Mouse (Mus musculus): ENCODE measurements around the gene Bves. TPM values are rescaled to one million over a fixed set of nuclear protein-coding genes. Genes with fewer than 3 reads are reported as not detected.
"Not testable (repeated sequence)": the region's sequence is repeated elsewhere in the genome, so short reads cannot be mapped to it uniquely, and the experiment has no call there.

Gene Bves
- total and polyA plus RNA-seq, 3 experiments = 0.02 to 0.17 (median 0.10) TPM

DNA sequence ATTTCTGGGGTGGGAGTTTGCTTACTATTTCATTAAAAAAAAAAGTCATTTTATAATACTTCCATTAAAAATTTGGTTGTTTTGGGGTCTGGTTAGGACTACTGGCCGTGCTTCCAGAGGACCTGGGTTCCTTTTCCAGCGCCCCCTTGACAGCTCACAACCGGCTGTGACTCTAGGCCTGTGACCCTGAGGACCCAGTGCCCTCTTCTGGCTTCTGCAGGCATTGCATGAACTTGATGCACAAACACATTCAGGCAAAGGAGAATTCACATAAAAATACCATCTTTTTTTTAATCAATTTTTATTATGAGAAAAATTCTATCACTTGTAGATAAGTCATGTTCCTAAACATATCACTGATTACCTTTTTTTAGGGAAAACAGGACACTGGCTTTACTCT, 12.6 kb downstream of the Bves start:
- DNase-seq = not testable (repeated sequence)

DNA sequence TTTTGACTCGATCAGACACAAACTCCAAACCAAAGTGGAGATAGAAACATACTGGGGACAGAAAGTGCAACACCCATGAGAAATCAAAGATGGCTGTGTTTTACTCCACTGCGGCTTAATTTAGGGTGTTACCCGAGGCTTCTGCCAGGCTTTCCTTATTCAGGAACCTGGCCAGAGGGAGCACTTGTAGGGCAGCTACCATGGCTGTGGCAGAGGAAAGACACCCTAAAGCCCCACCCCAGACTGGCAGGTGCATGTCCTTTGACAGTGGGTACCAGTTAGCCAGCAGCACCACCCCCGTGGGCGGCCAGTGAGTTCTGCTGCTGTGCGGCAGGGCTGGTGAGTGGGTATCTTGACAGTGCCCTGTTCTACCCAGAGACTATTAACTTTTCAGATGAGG, 20.5 kb downstream of the Bves start:
- no peak for DNase-seq

DNA sequence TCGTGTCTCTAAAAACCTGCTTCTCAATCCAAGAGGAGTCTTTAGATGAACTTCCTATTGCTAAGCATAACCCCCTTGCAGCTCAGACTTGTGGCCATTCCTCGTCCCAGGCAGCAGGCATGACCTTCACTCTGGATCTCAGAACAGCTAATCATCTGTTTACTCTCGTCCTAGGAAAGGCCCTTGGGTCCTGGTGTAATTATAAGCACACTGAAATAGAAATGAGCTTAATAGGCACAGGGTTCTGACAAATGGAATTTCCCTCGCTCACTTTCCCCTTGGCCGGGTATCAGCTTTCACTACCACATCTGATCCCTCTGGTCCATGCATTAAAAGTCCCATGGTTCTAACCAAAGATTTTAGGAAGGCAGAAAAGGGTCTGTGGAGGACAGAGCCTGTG, 27.8 kb downstream of the Bves start:
- no peak for DNase-seq

DNA sequence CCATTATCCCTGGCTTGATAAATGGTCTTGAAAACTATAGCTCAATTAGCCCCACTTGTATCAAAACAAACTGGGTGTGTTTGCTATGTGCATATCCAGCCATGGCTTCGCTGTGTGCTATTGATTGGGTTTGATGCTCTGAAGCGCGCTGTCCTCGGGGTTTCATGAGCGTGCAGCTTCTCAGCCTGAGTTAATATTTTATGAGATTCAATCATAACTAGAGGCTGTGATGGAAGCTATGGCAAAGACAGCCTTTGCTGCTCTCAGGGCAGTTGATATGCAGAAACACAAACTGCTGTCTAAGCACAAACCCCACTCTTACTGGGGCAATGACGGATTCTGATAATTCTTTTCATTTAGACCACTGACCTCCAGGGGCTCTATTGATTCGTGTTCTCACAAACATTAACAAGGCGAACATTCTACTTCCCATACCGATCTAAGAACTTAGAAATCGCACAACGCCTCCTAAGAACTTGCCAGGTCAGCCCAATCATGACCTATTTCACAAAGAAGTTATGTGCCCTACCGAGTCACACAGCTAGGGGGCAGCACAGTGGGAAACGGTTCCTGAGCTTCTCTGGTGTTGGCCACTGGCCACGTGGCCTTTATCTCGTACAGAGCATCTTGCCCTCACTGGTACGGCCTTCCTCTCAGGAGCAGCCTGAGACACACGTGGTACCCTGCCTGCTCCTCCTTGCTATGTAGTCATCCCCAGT, 31.6 kb downstream of the Bves start:
- DNase-seq = no peak

DNA sequence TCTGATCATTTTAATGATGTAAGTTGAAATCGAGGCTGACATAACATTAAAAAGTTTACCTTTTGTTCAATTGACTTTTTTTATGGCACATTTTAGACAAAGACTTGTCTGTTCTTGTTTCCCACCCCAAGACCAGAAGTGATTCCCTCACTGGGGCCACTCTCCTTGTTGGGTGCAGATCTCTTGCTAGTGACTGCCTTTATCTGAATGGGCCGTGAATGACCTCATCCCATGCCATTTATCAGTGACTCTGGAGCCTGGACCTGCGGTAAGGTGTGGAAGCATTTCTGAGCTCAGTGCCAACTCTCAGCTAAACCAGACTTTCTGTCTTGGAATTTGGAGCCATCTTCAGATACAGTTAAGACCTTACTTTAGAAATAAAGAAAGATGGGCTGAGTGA, 34.1 kb downstream of the Bves start:
- no peak for DNase-seq

DNA sequence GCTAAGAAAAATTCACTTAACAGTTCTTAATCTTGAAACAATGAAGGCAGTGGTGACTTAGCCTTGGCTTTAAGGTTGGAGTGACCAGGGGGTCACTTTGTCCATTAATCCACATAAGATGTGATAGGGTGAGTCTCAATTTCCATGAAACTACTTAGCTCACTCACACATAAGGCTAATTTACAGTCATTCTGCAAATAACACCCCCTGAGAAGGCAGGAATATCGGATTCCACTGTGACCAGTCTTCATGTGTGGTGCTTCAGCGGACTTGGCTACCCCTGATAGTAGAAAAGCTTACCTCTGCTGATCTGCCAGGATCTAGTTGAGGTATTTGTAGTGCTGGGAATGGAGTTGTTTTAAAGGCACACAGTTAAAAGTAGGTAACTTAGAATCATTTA, 35.0 kb downstream of the Bves start:
- no peak for DNase-seq

DNA sequence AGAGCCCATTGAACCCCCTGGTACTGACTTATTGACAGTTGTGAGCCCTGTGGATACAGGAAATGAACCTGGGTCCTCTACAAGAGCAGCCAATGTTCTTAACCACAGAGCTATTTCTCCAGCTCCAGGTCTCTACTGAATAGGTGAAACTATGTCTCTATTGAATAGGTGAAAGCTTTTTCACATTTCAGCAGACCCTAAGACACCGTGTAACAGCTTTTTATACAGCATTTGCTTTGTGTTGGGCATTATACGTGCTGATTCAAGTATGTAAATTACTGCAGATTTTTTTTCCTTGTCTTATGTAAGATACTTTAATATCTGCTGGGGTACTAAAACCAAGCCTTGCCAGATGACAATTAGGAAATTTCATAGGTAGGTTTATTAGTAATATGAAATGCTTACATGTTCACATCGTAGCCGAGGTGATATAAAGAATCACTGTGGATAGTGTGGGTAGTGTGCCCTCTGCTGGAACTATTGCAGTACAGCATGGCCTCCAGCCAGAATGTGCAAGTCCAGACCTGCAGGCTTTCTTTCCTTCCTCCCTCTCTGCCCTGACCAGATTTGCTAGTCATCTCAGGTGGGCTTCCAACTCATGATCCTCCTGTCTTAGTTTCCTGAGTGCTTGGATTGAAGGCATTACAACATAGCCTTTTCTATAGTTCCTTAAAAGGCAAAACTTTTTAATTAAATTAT, 37.6 kb downstream of the Bves start:
- peak; percentile 52 for DNase-seq

DNA sequence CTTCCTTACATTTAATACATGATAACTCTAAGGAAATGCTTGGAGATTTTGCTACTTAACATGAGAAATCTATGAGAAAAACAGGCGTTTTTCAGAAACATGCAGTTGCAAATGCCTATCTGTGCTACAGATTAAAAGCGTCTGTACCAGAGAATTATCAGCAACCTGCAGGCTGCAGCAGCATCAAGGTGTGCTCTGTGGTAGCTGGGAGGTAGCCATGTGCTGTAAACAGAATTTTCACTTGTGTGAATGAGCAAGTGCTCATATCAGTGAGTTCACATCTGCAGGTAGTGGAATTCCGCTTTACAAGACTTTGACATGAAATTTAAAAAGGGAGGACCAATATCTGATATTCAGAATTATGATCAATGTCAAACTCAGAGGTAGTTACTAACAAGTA, 42.7 kb downstream of the Bves start:
- DNase-seq = no peak

DNA sequence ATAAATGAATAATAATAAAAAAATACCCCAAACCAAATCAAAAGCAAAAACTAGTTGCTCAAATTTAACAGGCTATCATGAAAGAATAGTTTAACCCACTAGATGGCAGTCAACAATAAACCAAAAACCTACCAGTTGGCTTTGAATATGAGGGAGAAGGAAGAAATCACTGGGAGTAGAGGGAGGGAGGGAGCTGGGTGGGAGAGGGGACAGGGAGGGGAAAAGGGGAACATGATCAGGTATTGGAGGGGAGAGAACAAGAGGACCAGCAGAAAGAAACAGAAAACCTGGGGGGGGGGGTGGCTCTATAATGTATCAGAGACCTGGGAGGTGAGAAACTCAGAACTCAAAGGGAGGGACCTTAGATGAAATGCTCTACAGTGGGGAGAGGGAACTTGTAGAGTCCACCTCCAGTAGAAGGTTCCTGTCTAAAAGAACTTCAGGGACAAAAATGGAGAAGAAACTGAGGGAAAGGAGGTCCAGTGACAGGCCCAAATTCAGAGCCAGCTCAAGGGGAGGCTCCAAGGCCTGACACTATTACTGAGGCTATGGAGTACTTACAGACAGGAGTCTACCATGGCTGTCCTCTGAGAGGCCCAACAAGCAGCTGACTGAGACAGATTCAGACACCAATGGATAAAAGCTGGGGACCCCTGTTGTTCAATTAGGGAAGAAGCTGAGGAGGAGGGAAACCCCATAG, 46.5 kb downstream of the Bves start:
- DNase-seq = no peak

DNA sequence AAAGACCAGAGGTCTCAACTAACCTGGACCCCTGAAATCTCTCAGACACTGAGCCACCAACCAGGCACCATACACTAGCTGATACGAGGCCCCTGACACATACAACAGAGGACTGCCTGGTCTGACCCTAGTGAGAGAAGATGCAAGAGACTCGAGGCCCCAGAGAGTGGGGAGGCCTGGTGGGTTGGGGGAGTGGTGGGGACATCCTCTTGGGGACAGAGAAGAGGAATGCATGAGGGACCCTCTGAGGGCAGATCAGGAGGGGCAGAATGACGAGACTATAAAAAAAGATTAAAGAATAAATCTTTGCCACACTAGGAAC, 47.0 kb downstream of the Bves start:
- DNase-seq = no peak

DNA sequence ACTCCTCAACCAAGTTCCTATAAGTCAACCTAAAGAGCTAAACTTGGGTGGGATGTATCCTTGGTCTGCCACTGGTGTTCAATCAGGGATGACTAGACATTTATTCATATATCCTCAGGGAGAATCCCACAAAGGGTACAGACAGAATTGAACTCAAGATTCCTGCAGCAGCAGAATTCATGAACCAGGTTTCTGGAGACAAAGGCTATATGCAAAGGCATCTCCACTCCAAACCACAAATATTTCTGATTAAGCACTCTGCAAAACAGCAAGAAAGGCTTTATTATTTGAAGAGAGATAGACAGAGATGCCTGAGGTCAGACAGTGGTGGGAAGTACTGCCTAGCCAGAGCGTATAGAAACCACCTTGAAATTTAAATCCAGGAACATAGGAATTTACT, 62.6 kb downstream of the Bves start:
- no peak for DNase-seq

DNA sequence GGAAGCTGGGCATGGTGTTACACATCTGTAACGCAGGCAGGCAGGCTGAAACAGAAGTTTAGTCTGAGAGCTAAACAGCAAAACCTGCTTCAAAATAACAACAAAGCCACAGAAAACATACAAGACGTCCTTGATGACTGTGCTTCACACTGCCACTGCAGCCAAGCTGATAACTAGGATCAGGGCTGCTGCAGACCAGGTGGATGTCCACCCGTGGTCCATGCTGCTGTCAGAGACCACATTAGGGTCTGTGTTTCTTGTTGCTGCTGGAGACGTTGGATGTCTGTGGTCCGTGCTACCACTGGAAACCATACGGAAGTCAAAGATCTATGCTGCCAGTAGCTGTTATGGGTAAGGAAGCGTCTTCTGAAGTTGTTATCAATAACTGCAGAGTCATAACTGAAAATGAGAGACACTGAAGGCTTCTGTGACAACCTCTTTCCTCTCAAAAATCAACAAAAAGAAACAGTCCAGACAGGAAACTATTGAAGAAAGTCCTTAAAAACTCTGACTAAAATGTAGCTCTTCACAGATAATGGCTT, 64.2 kb downstream of the Bves start:
- DNase-seq = no peak

DNA sequence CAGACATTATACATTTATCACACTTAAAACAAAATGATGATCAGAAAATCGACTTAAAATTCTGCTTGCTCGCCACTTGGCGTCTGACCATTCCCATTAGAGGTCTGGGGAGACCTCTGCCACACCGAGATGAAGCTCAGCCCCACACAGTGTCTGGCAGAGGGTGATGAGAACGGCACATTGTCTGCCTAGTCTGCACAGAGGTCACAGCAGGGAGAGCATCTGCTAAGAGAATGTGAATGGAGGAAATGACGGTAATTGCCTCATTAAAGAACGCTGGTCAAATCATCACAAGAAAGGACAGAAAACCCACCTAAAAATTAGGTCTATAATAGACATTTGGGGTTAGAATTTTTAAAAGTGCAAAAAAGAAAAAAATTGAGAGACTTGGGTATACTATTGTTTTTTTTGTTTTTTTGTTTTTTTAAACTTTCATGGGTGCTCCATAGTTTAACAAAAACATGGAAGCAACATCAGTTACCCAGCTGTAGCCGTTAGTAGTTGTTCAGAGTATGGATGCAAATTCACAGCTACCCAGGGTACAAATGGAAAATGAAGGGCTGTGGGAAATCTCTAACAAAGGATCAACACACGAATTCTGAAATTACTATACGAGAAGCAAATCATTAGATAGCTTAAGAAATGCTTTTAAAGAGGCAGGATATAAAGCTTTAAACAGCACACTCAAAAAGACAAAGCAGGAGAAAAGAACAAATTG, 75.2 kb downstream of the Bves start:
- no peak for DNase-seq

DNA sequence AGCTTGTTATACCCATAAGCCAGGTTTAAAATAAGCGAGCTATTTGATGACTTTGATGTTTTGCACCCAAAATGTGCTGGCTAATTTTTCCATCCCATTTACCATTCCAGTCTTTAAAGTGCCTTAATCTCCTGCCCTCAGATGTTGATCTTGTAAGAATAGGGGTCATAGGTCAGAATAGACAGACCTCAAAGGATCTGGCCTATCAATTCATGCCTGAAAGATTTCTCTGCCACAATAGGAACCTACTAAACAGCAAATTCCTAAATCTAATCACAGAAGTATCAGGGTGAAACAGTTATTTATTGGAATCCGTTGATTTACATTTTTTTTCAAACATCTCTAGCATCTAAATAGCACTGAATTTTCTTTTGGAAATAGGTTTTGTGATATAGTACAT, 76.2 kb downstream of the Bves start:
- no peak for DNase-seq

DNA sequence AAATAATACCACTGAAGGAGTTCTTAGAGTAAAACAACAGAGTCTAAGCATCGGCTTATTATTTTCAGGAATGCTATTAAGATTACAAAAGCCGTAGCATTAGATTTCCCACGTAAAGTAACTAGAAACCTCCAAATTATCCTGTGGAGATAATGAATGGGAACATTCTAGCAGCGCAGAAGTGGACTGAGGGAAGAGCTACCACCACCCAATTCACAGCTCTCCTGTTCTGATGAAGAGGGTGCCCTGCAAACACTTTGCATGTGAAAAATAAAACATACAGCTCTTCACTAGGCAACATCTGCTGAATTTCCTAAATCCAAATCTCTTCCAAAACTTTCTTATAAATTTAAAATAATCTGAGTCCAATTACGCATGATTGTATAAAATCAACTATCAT, 76.6 kb downstream of the Bves start:
- DNase-seq = no peak

Other genes with a start within 250 kb of the Bves start
- gene Popdc3, start 157.7 kb upstream of the Bves start, total RNA-seq (2021) = under 1 TPM; 0.69 to 0.86 TPM
- 0.09 and 0.13 TPM in 2 replicates for gene Popdc3, start 157.7 kb upstream of the Bves start, polyA plus RNA-seq (2012; rRNA removed)
- gene Lin28b, start 150.6 kb downstream of the Bves start, total RNA-seq (2021) = not detected
- gene Lin28b, start 150.6 kb downstream of the Bves start, polyA plus RNA-seq (2012; rRNA removed) = not detected in 2 replicates
- 10 to 100 TPM in 1 of 2 experiments, 1 to 10 TPM in 1; 6.2 to 10.1 TPM for gene Hace1, start 242.1 kb downstream of the Bves start, total RNA-seq (2021)
- gene Hace1, start 242.1 kb downstream of the Bves start, polyA plus RNA-seq (2012; rRNA removed) = 1.8 and 2.3 TPM in 2 replicates